Mouse (Mus musculus): ENCODE data around the gene Scnn1a.

Gene Scnn1a

GRCm38 (mm10) chr6:125309406-125309805, 11.1 kb upstream of the Scnn1a start:
- no peak for DNase-seq

GRCm38 (mm10) chr6:125312171-125312570, 8.3 kb upstream of the Scnn1a start:
- DNase-seq = no peak

- no peak for DNase-seq
Observed at GRCm38 (mm10) chr6:125312581-125313355, 7.7 kb upstream of the Scnn1a start.

- peak; percentile 42 for DNase-seq
Observed at GRCm38 (mm10) chr6:125313546-125314230, 6.8 kb upstream of the Scnn1a start, which contains the start of gene Ltbr. Gene Ltbr, minus strand, starts transcription at chr6:125313885.

GRCm38 (mm10) chr6:125314231-125314563, 6.3 kb upstream of the Scnn1a start:
- no peak for DNase-seq

GRCm38 (mm10) chr6:125314746-125315145, 5.7 kb upstream of the Scnn1a start:
- DNase-seq = no peak

- DNase-seq = no peak
Observed at GRCm38 (mm10) chr6:125317077-125317476, 3.4 kb upstream of the Scnn1a start.

- no peak for DNase-seq
Observed at GRCm38 (mm10) chr6:125318981-125319918, 1.2 kb upstream of the Scnn1a start.

GRCm38 (mm10) chr6:125319919-125320296, 551 bp upstream of the Scnn1a start:
- no peak for DNase-seq

- no peak for DNase-seq
Observed at GRCm38 (mm10) chr6:125321114-125321855, 826 bp downstream of the Scnn1a start.

GRCm38 (mm10) chr6:125322794-125323193, 2.3 kb downstream of the Scnn1a start:
- no peak for DNase-seq

GRCm38 (mm10) chr6:125323547-125323946, 3.1 kb downstream of the Scnn1a start:
- DNase-seq = no peak

- DNase-seq = no peak
Observed at GRCm38 (mm10) chr6:125325337-125325736, 4.9 kb downstream of the Scnn1a start.

GRCm38 (mm10) chr6:125328243-125328642, 7.8 kb downstream of the Scnn1a start:
- DNase-seq = no peak

GRCm38 (mm10) chr6:125330626-125331326, 10.3 kb downstream of the Scnn1a start:
- DNase-seq = peak; percentile 73

- no peak for DNase-seq
Observed at GRCm38 (mm10) chr6:125333112-125333899, 12.8 kb downstream of the Scnn1a start.

GRCm38 (mm10) chr6:125334356-125334755, 13.9 kb downstream of the Scnn1a start:
- DNase-seq = no peak

- no peak for DNase-seq
Observed at GRCm38 (mm10) chr6:125338791-125339660, 18.6 kb downstream of the Scnn1a start.

GRCm38 (mm10) chr6:125340244-125340643, 19.8 kb downstream of the Scnn1a start:
- DNase-seq = no peak

GRCm38 (mm10) chr6:125342198-125342597, 21.7 kb downstream of the Scnn1a start:
- DNase-seq = no peak
